Mouse (Mus musculus): Measurements from ENCODE around the gene Tcea3. TPM values are rescaled to one million over a fixed set of nuclear protein-coding genes. Genes with fewer than 3 reads are reported as not detected.

Gene Tcea3
- total RNA-seq, 1 experiment: 75.1 TPM

GRCm38 (mm10) chr4:136309780-136310179, 62.3 kb downstream of the Tcea3 start:
- peak overlapping the region; percentile 76 to 84 for H3K4me3 ChIP-seq (ENCODE audit: insufficient read depth in 1 of 2, low read depth in 1 of 2, low read length in 2 of 2, poor library complexity in 1 of 2, severe bottlenecking in 1 of 2)
- in situ Hi-C loops (cut with MboI; ENCODE audit: low sequenced_read_pairs in 2 of 2, unreplicated experiment in 2 of 2): no loop called here
- DNase-seq (ENCODE audit: low read depth, low spot score): peak; percentile 65
- TF ChIP-seq ZC3H11A (IDR thresholded peaks at IDR 0.05; ENCODE audit: borderline replicate concordance, low read depth, low read length) (no peak), HCFC1 (IDR thresholded peaks at IDR 0.05; ENCODE audit: borderline replicate concordance, insufficient read depth, low read length) (no peak), CHD2 (IDR thresholded peaks at IDR 0.05; ENCODE audit: low read depth, low read length) (no peak), MAFK (IDR thresholded peaks at IDR 0.05; ENCODE audit: insufficient read depth, low read depth, low read length) (no peak), ZNF384 (IDR thresholded peaks at IDR 0.05; ENCODE audit: low read depth, low read length) (no peak)
- H3K4me1 ChIP-seq (ENCODE audit: control insufficient read depth in 2 of 2, insufficient read depth in 2 of 2, low read length in 2 of 2, poor library complexity in 1 of 2): peaks cover 0 to 2% of the 10 kb centered on the region in 2 experiments; a peak in 3 of 4 replicates
- no peaks in the 10 kb centered on the region for H3K9me3 ChIP-seq (ENCODE audit: control insufficient read depth, insufficient read depth, low read depth, low read length)
- H3K36me3 ChIP-seq (ENCODE audit: control insufficient read depth, insufficient read depth, low read length, poor library complexity, severe bottlenecking): no peaks in the 10 kb centered on the region
- peak overlapping the region; percentile 83; the same call in 1 of the 2 replicates for H3K9ac ChIP-seq (ENCODE audit: insufficient read depth, low read depth, low read length, poor library complexity, severe bottlenecking)
- peak overlapping the region; percentile 71; the same call in 1 of the 2 replicates for H3K27ac ChIP-seq (ENCODE audit: insufficient read depth, low read depth, low read length, poor library complexity, severe bottlenecking)

GRCm38 (mm10) chr4:136310229-136311041, 62.9 kb downstream of the Tcea3 start, which contains the start of gene Hnrnpr:
Gene Hnrnpr, plus strand, starts transcription at chr4:136310942.
- H3K4me1 ChIP-seq (ENCODE audit: control insufficient read depth in 2 of 2, insufficient read depth in 2 of 2, low read length in 2 of 2, poor library complexity in 1 of 2): peaks cover 0 to 3% of the 10 kb centered on the region in 2 experiments; a peak in 3 of 4 replicates
- H3K27ac ChIP-seq (ENCODE audit: insufficient read depth, low read depth, low read length, poor library complexity, severe bottlenecking): peak within 1 kb of the TSS; percentile 98
- TF ChIP-seq HCFC1 (IDR thresholded peaks at IDR 0.05; ENCODE audit: borderline replicate concordance, insufficient read depth, low read length) (peak; percentile 70; the same call in 1 of the 2 replicates), CHD2 (IDR thresholded peaks at IDR 0.05; ENCODE audit: low read depth, low read length) (peak; percentile 92), MAFK (IDR thresholded peaks at IDR 0.05; ENCODE audit: insufficient read depth, low read depth, low read length) (no peak)
- in situ Hi-C loops (cut with MboI; ENCODE audit: low sequenced_read_pairs in 2 of 2, unreplicated experiment in 2 of 2): no loop called here
- peak; percentile 96 for DNase-seq (ENCODE audit: low read depth, low spot score)
- peak within 1 kb of the TSS; percentile 100 for H3K9ac ChIP-seq (ENCODE audit: insufficient read depth, low read depth, low read length, poor library complexity, severe bottlenecking)
- no peaks in the 10 kb centered on the region for H3K36me3 ChIP-seq (ENCODE audit: control insufficient read depth, insufficient read depth, low read length, poor library complexity, severe bottlenecking)
- peak within 1 kb of the TSS; percentile 84 to 98 for H3K4me3 ChIP-seq (ENCODE audit: insufficient read depth in 1 of 2, low read depth in 1 of 2, low read length in 2 of 2, poor library complexity in 1 of 2, severe bottlenecking in 1 of 2)
- no peaks in the 10 kb centered on the region for H3K9me3 ChIP-seq (ENCODE audit: control insufficient read depth, insufficient read depth, low read depth, low read length)

GRCm38 (mm10) chr4:136311042-136311999, 63.8 kb downstream of the Tcea3 start:
- TF ChIP-seq CHD2 (IDR thresholded peaks at IDR 0.05; ENCODE audit: low read depth, low read length) (no peak), MAFK (IDR thresholded peaks at IDR 0.05; ENCODE audit: insufficient read depth, low read depth, low read length) (no peak), ZC3H11A (IDR thresholded peaks at IDR 0.05; ENCODE audit: borderline replicate concordance, low read depth, low read length) (no peak), ZNF384 (IDR thresholded peaks at IDR 0.05; ENCODE audit: low read depth, low read length) (no peak), HCFC1 (IDR thresholded peaks at IDR 0.05; ENCODE audit: borderline replicate concordance, insufficient read depth, low read length) (no peak)
- Histone ChIP-seq H3K4me3 (ENCODE audit: insufficient read depth in 1 of 2, low read depth in 1 of 2, low read length in 2 of 2, poor library complexity in 1 of 2, severe bottlenecking in 1 of 2) (peak overlapping the region; percentile 84 to 98), H3K27ac (ENCODE audit: insufficient read depth, low read depth, low read length, poor library complexity, severe bottlenecking) (peak overlapping the region; percentile 98), H3K9ac (ENCODE audit: insufficient read depth, low read depth, low read length, poor library complexity, severe bottlenecking) (peak overlapping the region; percentile 100), H3K9me3 (ENCODE audit: control insufficient read depth, insufficient read depth, low read depth, low read length) (no peaks in the 10 kb centered on the region), H3K4me1 (ENCODE audit: control insufficient read depth in 2 of 2, insufficient read depth in 2 of 2, low read length in 2 of 2, poor library complexity in 1 of 2) (peaks cover 2 to 5% of the 10 kb centered on the region in 2 experiments; a peak in 3 of 4 replicates), H3K36me3 (ENCODE audit: control insufficient read depth, insufficient read depth, low read length, poor library complexity, severe bottlenecking) (peaks cover 2% of the 10 kb centered on the region; the same call in 1 of the 2 replicates)
- in situ Hi-C loops (cut with MboI; ENCODE audit: low sequenced_read_pairs in 2 of 2, unreplicated experiment in 2 of 2): no loop called here
- DNase-seq (ENCODE audit: low read depth, low spot score): no peak

GRCm38 (mm10) chr4:136312616-136313015, 65.1 kb downstream of the Tcea3 start:
- TF ChIP-seq MAFK (IDR thresholded peaks at IDR 0.05; ENCODE audit: insufficient read depth, low read depth, low read length) (0 out of 2 replicates have a peak, but pooled peaks have one; percentile 20), ZC3H11A (IDR thresholded peaks at IDR 0.05; ENCODE audit: borderline replicate concordance, low read depth, low read length) (no peak), ZNF384 (IDR thresholded peaks at IDR 0.05; ENCODE audit: low read depth, low read length) (no peak), CHD2 (IDR thresholded peaks at IDR 0.05; ENCODE audit: low read depth, low read length) (no peak), HCFC1 (IDR thresholded peaks at IDR 0.05; ENCODE audit: borderline replicate concordance, insufficient read depth, low read length) (no peak)
- peaks cover 2% of the 10 kb centered on the region for H3K36me3 ChIP-seq (ENCODE audit: control insufficient read depth, insufficient read depth, low read length, poor library complexity, severe bottlenecking)
- no peak overlapping the region; the same call in 1 of the 2 replicates for H3K9ac ChIP-seq (ENCODE audit: insufficient read depth, low read depth, low read length, poor library complexity, severe bottlenecking)
- no peak for DNase-seq (ENCODE audit: low read depth, low spot score)
- H3K4me3 ChIP-seq (ENCODE audit: insufficient read depth in 1 of 2, low read depth in 1 of 2, low read length in 2 of 2, poor library complexity in 1 of 2, severe bottlenecking in 1 of 2): no peak overlapping the region; a peak in 1 of 4 replicates
- H3K4me1 ChIP-seq (ENCODE audit: control insufficient read depth in 2 of 2, insufficient read depth in 2 of 2, low read length in 2 of 2, poor library complexity in 1 of 2): peaks cover 4 to 5% of the 10 kb centered on the region in 2 experiments; a peak in 3 of 4 replicates
- in situ Hi-C loops (cut with MboI; ENCODE audit: low sequenced_read_pairs in 2 of 2, unreplicated experiment in 2 of 2): no loop called here
- H3K27ac ChIP-seq (ENCODE audit: insufficient read depth, low read depth, low read length, poor library complexity, severe bottlenecking): no peak overlapping the region
- H3K9me3 ChIP-seq (ENCODE audit: control insufficient read depth, insufficient read depth, low read depth, low read length): no peaks in the 10 kb centered on the region
